ENCODE assay signal across 8 mouse cellular contexts in the genomic region with DNA sequence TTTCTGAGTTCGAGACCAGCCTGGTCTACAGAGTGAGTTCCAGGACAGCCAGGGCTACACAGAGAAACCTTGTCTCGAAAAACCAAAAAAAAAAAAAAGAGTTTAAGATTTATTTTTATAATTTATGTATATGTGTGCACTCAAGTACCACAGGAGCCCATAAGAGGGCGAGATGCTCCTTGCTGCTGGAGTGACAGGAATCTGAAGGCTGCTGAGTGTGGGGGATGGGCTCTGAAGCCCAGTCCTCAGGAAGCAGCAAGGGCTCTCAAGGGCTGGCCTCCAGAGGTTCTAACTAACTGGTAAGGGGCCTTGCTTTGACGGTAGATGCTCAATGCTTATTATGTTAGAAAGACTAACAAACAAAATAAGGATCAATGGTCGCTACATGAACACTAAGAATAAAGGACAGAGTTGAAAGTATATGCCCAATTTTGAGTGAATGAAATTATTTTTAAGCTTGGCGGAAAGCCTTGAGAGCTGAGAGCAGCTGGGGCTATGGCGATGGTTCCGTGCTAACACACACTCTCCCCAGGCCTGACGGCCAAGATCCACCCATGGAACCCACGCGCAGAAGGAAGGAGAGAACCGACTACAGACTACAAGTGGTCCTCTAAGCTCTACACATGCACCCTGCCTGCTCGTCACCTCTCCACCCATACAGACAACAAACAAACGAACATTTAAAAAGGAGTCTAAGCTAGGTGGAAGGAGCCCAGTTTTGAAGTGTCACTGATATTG. TPM values are rescaled to one million over a fixed set of nuclear protein-coding genes. Genes with fewer than 3 reads are reported as not detected.
A peak's percentile ranks its signal among the peaks of the same experiment; 100 is the strongest.
DNase-seq lines count a peak whose midpoint lies in the region; ATAC-seq and TF ChIP-seq lines count a peak whose summit lies in the region.
"Had no signal": no experiment of that assay in that cellular context is flagged by ENCODE, and none has a peak within 500 bp of the region (broad histone marks: within the 10 kb centered on the region; RNA-seq: fewer than 3 reads in every experiment).

No protein-coding gene starts in this region.

- no peaks in the 10 kb centered on the region for H3K4me1 ChIP-seq in hindbrain, postnatal 0 days (ENCODE audit: insufficient read depth, low read length)
- H3K4me1 ChIP-seq in hindbrain, embryonic 16.5 days (ENCODE audit: control insufficient read depth, insufficient read depth, low read depth, low read length), result no peaks in the 10 kb centered on the region
- no peaks in the 10 kb centered on the region for H3K4me1 ChIP-seq in midbrain, postnatal 0 days (ENCODE audit: insufficient read depth, low read length)
- H3K4me1 ChIP-seq in midbrain, embryonic 13.5 days (replicated peaks), result no peaks in the 10 kb centered on the region

- WGBS in hindbrain, postnatal 0 days, result 83% methylated on average over 14 of the region's 14 CpGs
- WGBS in hindbrain, embryonic 16.5 days, result 84% methylated on average over 14 of the region's 14 CpGs
- WGBS in midbrain, postnatal 0 days, result 89% methylated on average over 14 of the region's 14 CpGs
- WGBS in midbrain, embryonic 13.5 days, result 85% methylated on average over 14 of the region's 14 CpGs

- peaks cover 37% of the 10 kb centered on the region; the same call in 1 of the 2 replicates for H3K36me3 ChIP-seq in hindbrain, postnatal 0 days (ENCODE audit: insufficient read depth, low read length)
- H3K36me3 ChIP-seq in hindbrain, embryonic 16.5 days (ENCODE audit: control insufficient read depth, insufficient read depth, low read length), result peaks cover 30% of the 10 kb centered on the region
- peaks cover 36% of the 10 kb centered on the region for H3K36me3 ChIP-seq in midbrain, postnatal 0 days (ENCODE audit: insufficient read depth, low read length)
- peaks cover 81% of the 10 kb centered on the region for H3K36me3 ChIP-seq in midbrain, embryonic 13.5 days

- no peak overlapping the region for H3K4me3 ChIP-seq in hindbrain, postnatal 0 days (ENCODE audit: low read length)
- H3K4me3 ChIP-seq in hindbrain, embryonic 16.5 days (ENCODE audit: low read length), result no peak overlapping the region
- H3K4me3 ChIP-seq in midbrain, postnatal 0 days (ENCODE audit: low read depth, low read length), result no peak overlapping the region
- H3K4me3 ChIP-seq in midbrain, embryonic 13.5 days (replicated peaks), result no peak overlapping the region

- intact Hi-C loops in left cerebral cortex, postnatal 14 days (cut with DNase I), result no loop called here

- no peaks in the 10 kb centered on the region for H3K9me3 ChIP-seq in hindbrain, postnatal 0 days (ENCODE audit: low read length)
- no peaks in the 10 kb centered on the region for H3K9me3 ChIP-seq in hindbrain, embryonic 16.5 days (ENCODE audit: control insufficient read depth, low read length)
- H3K9me3 ChIP-seq in midbrain, postnatal 0 days (ENCODE audit: low read length), result no peaks in the 10 kb centered on the region
- no peaks in the 10 kb centered on the region for H3K9me3 ChIP-seq in midbrain, embryonic 13.5 days

- TF ChIP-seq CTCF in hindbrain, postnatal 0 days (IDR thresholded peaks at IDR 0.05; ENCODE audit: low read depth), result peak; percentile 43; the same call in 1 of the 2 replicates
- TF ChIP-seq CTCF in midbrain, postnatal 0 days (IDR thresholded peaks at IDR 0.05), result peak; percentile 58

- no peaks in the 10 kb centered on the region for H3K27me3 ChIP-seq in hindbrain, postnatal 0 days (ENCODE audit: insufficient read depth, low read length)
- H3K27me3 ChIP-seq in hindbrain, embryonic 16.5 days (replicated peaks; ENCODE audit: control insufficient read depth, insufficient read depth, low read length), result no peaks in the 10 kb centered on the region
- no peaks in the 10 kb centered on the region for H3K27me3 ChIP-seq in midbrain, postnatal 0 days (ENCODE audit: insufficient read depth, low read length)
- no peaks in the 10 kb centered on the region for H3K27me3 ChIP-seq in midbrain, embryonic 13.5 days

- no peak overlapping the region for H3K9ac ChIP-seq in hindbrain, postnatal 0 days (replicated peaks; ENCODE audit: low read length)
- no peak overlapping the region for H3K9ac ChIP-seq in hindbrain, embryonic 16.5 days (ENCODE audit: low read depth, low read length)
- H3K9ac ChIP-seq in midbrain, postnatal 0 days (replicated peaks; ENCODE audit: low read length, poor library complexity, severe bottlenecking), result no peak overlapping the region
- no peak overlapping the region for H3K9ac ChIP-seq in midbrain, embryonic 13.5 days (replicated peaks)

- H3K27ac ChIP-seq in hindbrain, postnatal 0 days, result no peak overlapping the region
- H3K27ac ChIP-seq in hindbrain, embryonic 16.5 days (ENCODE audit: low read depth, low read length), result no peak overlapping the region
- H3K27ac ChIP-seq in midbrain, postnatal 0 days (ENCODE audit: low read depth, low read length), result no peak overlapping the region
- H3K27ac ChIP-seq in midbrain, embryonic 13.5 days, result no peak overlapping the region

- no peak overlapping the region for H3K4me2 ChIP-seq in hindbrain, postnatal 0 days (ENCODE audit: low read depth, low read length)
- H3K4me2 ChIP-seq in hindbrain, embryonic 16.5 days (ENCODE audit: low read length), result no peak overlapping the region
- H3K4me2 ChIP-seq in midbrain, postnatal 0 days (ENCODE audit: low read depth, low read length, poor library complexity, severe bottlenecking), result no peak overlapping the region
- H3K4me2 ChIP-seq in midbrain, embryonic 13.5 days (replicated peaks), result no peak overlapping the region

- DNase-seq in hindbrain, postnatal 0 days (ENCODE audit: low spot score), result peak; percentile 35
- peak; percentile 36 for DNase-seq in midbrain, postnatal 0 days (ENCODE audit: low spot score)
- peak; percentile 39 to 53 for DNase-seq in left cerebral cortex, postnatal 14 days (ENCODE audit: low spot score in 2 of 2)
- no peak for DNase-seq in adrenal gland, adult (ENCODE audit: inconsistent age in 2 of 2, low spot score in 1 of 2)
- no peak for DNase-seq in urinary bladder, postnatal 25 days (ENCODE audit: low spot score)

- 0 out of 2 replicates have a peak, but pooled peaks have one; percentile 43 for ATAC-seq in hindbrain, postnatal 0 days
- ATAC-seq in hindbrain, embryonic 16.5 days, result no peak
- ATAC-seq in midbrain, postnatal 0 days (ENCODE audit: low FRiP score), result no peak
- ATAC-seq in midbrain, embryonic 13.5 days, result no peak
- ATAC-seq: forebrain, embryonic 16.5 days had no signal

RNA-seq across cellular contexts. Expression of a gene that starts 16.2 kb away (rescaled TPM):
- 20.4 and 24.2 TPM in 2 replicates for total RNA-seq in hindbrain, postnatal 0 days (2014; rRNA removed)
- 15.3 and 15.7 TPM in 2 replicates for polyA plus RNA-seq in hindbrain, postnatal 0 days (2015; fragmentation: Nextera tagmentation; extraction: Ambion mirVana)
- 19.4 and 21.5 TPM in 2 replicates for polyA plus RNA-seq in hindbrain, embryonic 16.5 days (2015; fragmentation: Nextera tagmentation; extraction: Ambion mirVana)
- 18.3 and 28.8 TPM in 2 replicates for total RNA-seq in midbrain, postnatal 0 days (2014; rRNA removed)
- polyA plus RNA-seq in midbrain, postnatal 0 days (2015; fragmentation: Nextera tagmentation; extraction: Ambion mirVana), result 14.0 and 15.5 TPM in 2 replicates
- polyA plus RNA-seq in midbrain, embryonic 13.5 days (2015; fragmentation: Nextera tagmentation; extraction: Ambion mirVana), result 21.9 and 26.9 TPM in 2 replicates
- 10 to 100 TPM; 21.0 to 23.6 TPM for total RNA-seq in left cerebral cortex, postnatal 14 days (2021)

RNA-seq across cellular contexts. Expression of a gene that starts 24.0 kb away (rescaled TPM):
- 28.4 and 67.3 TPM in 2 replicates for total RNA-seq in hindbrain, postnatal 0 days (2014; rRNA removed)
- 88.0 and 101 TPM in 2 replicates for polyA plus RNA-seq in hindbrain, postnatal 0 days (2015; fragmentation: Nextera tagmentation; extraction: Ambion mirVana)
- 105 and 115 TPM in 2 replicates for polyA plus RNA-seq in hindbrain, embryonic 16.5 days (2015; fragmentation: Nextera tagmentation; extraction: Ambion mirVana)
- 42.9 and 68.7 TPM in 2 replicates for total RNA-seq in midbrain, postnatal 0 days (2014; rRNA removed)
- polyA plus RNA-seq in midbrain, postnatal 0 days (2015; fragmentation: Nextera tagmentation; extraction: Ambion mirVana), result 93.0 and 100 TPM in 2 replicates
- 103 and 110 TPM in 2 replicates for polyA plus RNA-seq in midbrain, embryonic 13.5 days (2015; fragmentation: Nextera tagmentation; extraction: Ambion mirVana)
- 10 to 100 TPM; 98.5 to 99.7 TPM for total RNA-seq in left cerebral cortex, postnatal 14 days (2021)

RNA-seq across cellular contexts. Expression of a gene that starts 24.3 kb away (rescaled TPM):
- total RNA-seq in hindbrain, postnatal 0 days (2014; rRNA removed), result 65.1 and 69.5 TPM in 2 replicates
- 33.6 and 34.8 TPM in 2 replicates for polyA plus RNA-seq in hindbrain, postnatal 0 days (2015; fragmentation: Nextera tagmentation; extraction: Ambion mirVana)
- polyA plus RNA-seq in hindbrain, embryonic 16.5 days (2015; fragmentation: Nextera tagmentation; extraction: Ambion mirVana), result 49.6 and 52.7 TPM in 2 replicates
- 78.7 and 84.7 TPM in 2 replicates for total RNA-seq in midbrain, postnatal 0 days (2014; rRNA removed)
- polyA plus RNA-seq in midbrain, postnatal 0 days (2015; fragmentation: Nextera tagmentation; extraction: Ambion mirVana), result 34.0 and 34.7 TPM in 2 replicates
- polyA plus RNA-seq in midbrain, embryonic 13.5 days (2015; fragmentation: Nextera tagmentation; extraction: Ambion mirVana), result 61.6 and 62.7 TPM in 2 replicates
- 100 to 1,000 TPM; 118 to 127 TPM for total RNA-seq in left cerebral cortex, postnatal 14 days (2021)

RNA-seq across cellular contexts. Expression of a gene that starts 57.5 kb away (rescaled TPM):
- total RNA-seq in hindbrain, postnatal 0 days (2014; rRNA removed), result 246 and 254 TPM in 2 replicates
- 95.3 and 97.2 TPM in 2 replicates for polyA plus RNA-seq in hindbrain, postnatal 0 days (2015; fragmentation: Nextera tagmentation; extraction: Ambion mirVana)
- 89.4 and 94.5 TPM in 2 replicates for polyA plus RNA-seq in hindbrain, embryonic 16.5 days (2015; fragmentation: Nextera tagmentation; extraction: Ambion mirVana)
- 256 and 257 TPM in 2 replicates for total RNA-seq in midbrain, postnatal 0 days (2014; rRNA removed)
- polyA plus RNA-seq in midbrain, postnatal 0 days (2015; fragmentation: Nextera tagmentation; extraction: Ambion mirVana), result 82.3 and 98.4 TPM in 2 replicates
- 146 and 159 TPM in 2 replicates for polyA plus RNA-seq in midbrain, embryonic 13.5 days (2015; fragmentation: Nextera tagmentation; extraction: Ambion mirVana)
- 100 to 1,000 TPM; 200 to 204 TPM for total RNA-seq in left cerebral cortex, postnatal 14 days (2021)

RNA-seq across cellular contexts. Expression of a gene that starts 58.0 kb away (rescaled TPM):
- 40.9 and 50.2 TPM in 2 replicates for total RNA-seq in hindbrain, postnatal 0 days (2014; rRNA removed)
- 46.2 and 46.6 TPM in 2 replicates for polyA plus RNA-seq in hindbrain, postnatal 0 days (2015; fragmentation: Nextera tagmentation; extraction: Ambion mirVana)
- 58.6 and 61.2 TPM in 2 replicates for polyA plus RNA-seq in hindbrain, embryonic 16.5 days (2015; fragmentation: Nextera tagmentation; extraction: Ambion mirVana)
- 33.8 and 40.5 TPM in 2 replicates for total RNA-seq in midbrain, postnatal 0 days (2014; rRNA removed)
- 38.2 and 45.2 TPM in 2 replicates for polyA plus RNA-seq in midbrain, postnatal 0 days (2015; fragmentation: Nextera tagmentation; extraction: Ambion mirVana)
- 72.3 and 73.7 TPM in 2 replicates for polyA plus RNA-seq in midbrain, embryonic 13.5 days (2015; fragmentation: Nextera tagmentation; extraction: Ambion mirVana)
- 10 to 100 TPM; 40.3 to 44.0 TPM for total RNA-seq in left cerebral cortex, postnatal 14 days (2021)

Comparison
In these comparisons a context has a peak if more than half of its experiments do, and no peak if none do; other contexts are left out.
1. DNase-seq: peak in hindbrain, postnatal 0 days (single experiment), midbrain, postnatal 0 days (single experiment) and left cerebral cortex, postnatal 14 days (2 of 2); none in adrenal gland, adult (0 of 2) and urinary bladder, postnatal 25 days (single experiment).